Mouse (Mus musculus) ES-Bruce4 (cell line): ENCODE results near the gene Ttc6.

Experiments
- CTCF ChIP-seq: IDR thresholded peaks from one replicate; pipeline ENCODE4 v1.8.1; 2011; ENCODE audit warnings: low read depth, low read length
- EP300 ChIP-seq: IDR thresholded peaks from 2 replicates; pipeline ENCODE4 v1.6.1; 2011; ENCODE audit warnings: low read depth, low read length; ENCODE audit not compliant: insufficient read depth

DNA sequence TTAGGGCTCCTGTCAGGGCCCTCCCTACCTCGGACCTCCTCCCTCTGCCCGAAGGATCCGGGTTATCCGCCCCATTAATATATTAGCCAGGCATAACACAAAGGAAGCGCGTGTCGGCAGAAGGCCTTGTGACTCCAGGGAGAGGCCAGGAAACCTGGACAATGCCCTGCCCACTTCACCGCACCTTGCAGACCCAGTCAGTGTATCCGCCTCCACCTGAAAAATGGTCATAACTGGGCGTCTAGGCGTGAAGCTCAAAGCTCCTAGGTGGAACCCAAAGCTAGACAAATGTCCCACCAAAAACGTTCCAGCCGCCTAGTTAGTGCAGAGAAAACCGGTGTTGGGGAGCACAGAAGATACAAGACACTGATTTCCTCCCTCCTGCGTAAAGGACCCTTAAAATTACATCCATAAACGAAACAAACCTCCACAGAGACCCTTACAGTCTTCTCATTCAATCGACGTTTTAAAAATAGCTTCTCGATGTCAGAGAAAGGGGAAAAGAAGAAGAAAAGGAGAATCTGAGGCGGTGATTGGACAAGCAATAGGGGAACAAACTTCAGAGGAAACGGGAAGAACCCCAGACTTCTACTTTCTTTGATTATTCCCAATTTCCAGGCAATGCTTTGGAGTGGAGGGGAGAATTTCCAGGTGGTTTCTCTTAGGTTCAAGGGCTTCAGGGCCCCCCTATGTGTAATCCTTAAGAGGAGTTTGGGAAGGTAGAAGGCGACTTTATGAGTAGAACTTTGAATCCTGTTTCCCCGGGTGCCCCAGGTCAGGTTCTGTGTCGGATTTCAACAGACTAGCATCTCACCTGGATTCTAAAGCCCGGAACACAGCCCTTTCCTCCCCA, 27.6 kb upstream of the Ttc6 start:
- TF ChIP-seq EP300 (no peak), CTCF (no peak)
